Mouse (Mus musculus) layer of hippocampus, adult 6 months (tissue): ENCODE data around the gene Spn. TPM values are rescaled to one million over a fixed set of nuclear protein-coding genes. Genes with fewer than 3 reads are reported as not detected.

Source experiments
- long read RNA-seq, 2 experiments: library from polyadenylated mRNA; unstranded; transcript quantifications; one replicate each; pipeline ENCODE4 v2.0.0; 2019 to 2020
- polyA plus RNA-seq: library from polyadenylated mRNA; unstranded; fragments of <200 nt; fragmentation: Nextera tagmentation; gene quantifications from 2 replicates; pipeline ENCODE4 v1.2.3, GENCODE M21; 2021

The Spn gene
- 0.06 TPM in 1 of 2 replicates, not detected in the other for polyA plus RNA-seq
- long read RNA-seq, experiment 1: 0 reads
- long read RNA-seq, experiment 2: 0 reads

GRCm38 (mm10) chr7:127137262-127138017 lies at the start of gene Spn:
TSS of gene Spn (minus strand) at chr7:127137823.

GRCm38 (mm10) chr7:127121911-127122270 lies 15.7 kb downstream of the Spn start, which contains the start of gene Qprt:
TSS of gene Qprt (minus strand) at chr7:127122226.

GRCm38 (mm10) chr7:127091114-127091896 lies 46.3 kb downstream of the Spn start, which contains the start of gene AI467606:
TSS of gene AI467606 (plus strand) at chr7:127091359.

DNA sequence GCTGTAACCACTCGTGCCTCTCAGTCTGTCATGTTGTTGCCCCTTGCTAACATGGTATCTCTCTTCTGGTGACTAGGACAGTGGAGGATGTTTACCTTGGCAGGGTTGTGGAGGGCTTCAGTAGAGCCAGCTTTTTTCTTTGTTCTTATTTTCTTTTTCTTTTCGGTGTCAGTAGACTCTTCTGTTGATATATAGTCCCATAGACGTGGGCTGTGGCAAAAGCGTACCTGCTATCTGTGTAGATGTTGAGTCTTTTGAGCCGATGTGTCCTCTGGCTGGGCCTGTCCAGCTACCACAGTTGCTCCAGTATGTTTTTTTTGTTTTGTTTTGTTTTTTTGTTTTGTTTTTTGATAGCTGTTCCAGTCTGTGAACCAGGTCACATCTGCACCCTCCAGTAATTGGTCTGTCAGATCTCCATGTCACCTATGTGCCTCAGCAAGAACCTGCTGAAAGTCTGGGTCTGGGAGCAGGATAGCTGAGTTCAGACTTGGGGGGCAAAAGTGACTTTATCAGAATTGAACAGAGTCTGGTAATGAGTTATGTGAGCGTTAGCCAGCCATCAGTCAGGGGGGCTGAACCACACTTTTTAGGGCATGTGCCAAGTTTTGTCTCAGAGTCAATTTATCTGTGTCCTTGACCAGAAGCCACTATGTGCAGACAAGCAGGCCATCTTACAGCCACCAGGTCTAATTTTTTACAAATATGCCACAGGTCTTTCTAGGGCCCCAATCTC lies 50.2 kb downstream of the Spn start, which contains the start of gene Zg16:
Gene Zg16 (minus strand): TSS at position 51 of the 733 bp plus-strand sequence.

Other genes with a start within 250 kb of the Spn start
- gene Tmem219, start 214.9 kb downstream of the Spn start, polyA plus RNA-seq: 28.6 and 32.5 TPM in 2 replicates
- 262 and 282 TPM in 2 replicates for gene Kctd13, start 208.9 kb downstream of the Spn start, polyA plus RNA-seq
- gene Asphd1, start 188.2 kb downstream of the Spn start, polyA plus RNA-seq: 10.4 and 12.0 TPM in 2 replicates
- gene Sez6l2, start 187.3 kb downstream of the Spn start, polyA plus RNA-seq: 70.3 and 76.4 TPM in 2 replicates
- 205 and 220 TPM in 2 replicates for gene Cdipt, start 161.9 kb downstream of the Spn start, polyA plus RNA-seq
- 0.46 and 0.93 TPM in 2 replicates for gene Cdiptos, start 161.7 kb downstream of the Spn start, polyA plus RNA-seq
- 4.2 and 5.5 TPM in 2 replicates for gene Mvp, start 123.2 kb downstream of the Spn start, polyA plus RNA-seq
- 0.55 TPM in 1 of 2 replicates, not detected in the other for gene Pagr1b, start 121.3 kb downstream of the Spn start, polyA plus RNA-seq
- gene Pagr1a, start 120.5 kb downstream of the Spn start, polyA plus RNA-seq: 28.6 and 49.8 TPM in 2 replicates
- 8.1 and 19.3 TPM in 2 replicates for gene Gm42742, start 116.7 kb downstream of the Spn start, polyA plus RNA-seq
- gene Prrt2, start 116.6 kb downstream of the Spn start, polyA plus RNA-seq: 96.1 and 120 TPM in 2 replicates
- 5.6 and 7.1 TPM in 2 replicates for gene Maz, start 110.8 kb downstream of the Spn start, polyA plus RNA-seq
- gene Kif22, start 95.4 kb downstream of the Spn start, polyA plus RNA-seq: 15.6 and 17.6 TPM in 2 replicates
- gene Zg16, start 50.5 kb downstream of the Spn start, polyA plus RNA-seq: not detected in 2 replicates
- gene AI467606, start 46.5 kb downstream of the Spn start, polyA plus RNA-seq: 1.8 and 2.1 TPM in 2 replicates
- 0.89 and 0.97 TPM in 2 replicates for gene Qprt, start 15.6 kb downstream of the Spn start, polyA plus RNA-seq
- 30.0 and 34.9 TPM in 2 replicates for gene Cd2bp2, start 58.2 kb upstream of the Spn start, polyA plus RNA-seq
- 8.5 and 9.3 TPM in 2 replicates for gene Tbc1d10b, start 70.6 kb upstream of the Spn start, polyA plus RNA-seq
- 4.1 and 5.1 TPM in 2 replicates for gene Mylpf, start 71.1 kb upstream of the Spn start, polyA plus RNA-seq
- 12.1 and 12.3 TPM in 2 replicates for gene Zfp553, start 95.2 kb upstream of the Spn start, polyA plus RNA-seq
- 1.3 and 2.0 TPM in 2 replicates for gene Sept1, start 95.3 kb upstream of the Spn start, polyA plus RNA-seq
- gene Zfp771, start 106.5 kb upstream of the Spn start, polyA plus RNA-seq: 61.1 and 73.1 TPM in 2 replicates
- gene Dctpp1, start 122.9 kb upstream of the Spn start, polyA plus RNA-seq: 66.6 and 67.2 TPM in 2 replicates
- gene Sephs2, start 136.2 kb upstream of the Spn start, polyA plus RNA-seq: 60.4 and 69.7 TPM in 2 replicates
- 0.04 and 0.14 TPM in 2 replicates for gene Itgal, start 158.4 kb upstream of the Spn start, polyA plus RNA-seq
- gene Zfp768, start 207.8 kb upstream of the Spn start, polyA plus RNA-seq: 1.9 and 2.1 TPM in 2 replicates
- 3.3 and 3.5 TPM in 2 replicates for gene Zfp747, start 238.2 kb upstream of the Spn start, polyA plus RNA-seq
- gene 9130019O22Rik, start 249.3 kb upstream of the Spn start, polyA plus RNA-seq: 1.6 and 2.0 TPM in 2 replicates